Mouse (Mus musculus) hindbrain, embryonic 15.5 days (tissue): Measurements from ENCODE around the gene Gm14862. TPM values are rescaled to one million over a fixed set of nuclear protein-coding genes. Genes with fewer than 3 reads are reported as not detected.

ENCODE experiments used
- ATAC-seq: fragments of 200-750 bp; cut with Nextera tagmentation; 2 replicates; pipeline ENCODE4 v1.8.0; 2017; ENCODE audit warnings: low read depth, moderate number of reproducible peaks, moderate TSS enrichment; ENCODE audit not compliant: low FRiP score
- H3K27ac ChIP-seq: fragments of 300-500 bp; sonication (generic); replicated peaks from 2 replicates; pipeline ENCODE4 v1.5.1; 2015; ENCODE audit warnings: mild to moderate bottlenecking, inconsistent platforms
- H3K27me3 ChIP-seq: fragments of 300-500 bp; sonication (generic); 2 replicates; pipeline ENCODE4 v1.6.1; 2015; ENCODE audit warnings: control low read depth, inconsistent platforms
- H3K36me3 ChIP-seq: fragments of 300-500 bp; sonication (generic); 2 replicates; pipeline ENCODE4 v1.6.1; 2015; ENCODE audit warnings: control low read depth, inconsistent platforms
- H3K4me1 ChIP-seq: fragments of 300-500 bp; sonication (generic); replicated peaks from 2 replicates; pipeline ENCODE4 v1.6.1; 2015; ENCODE audit warnings: control low read depth, inconsistent platforms
- H3K4me2 ChIP-seq: fragments of 300-500 bp; sonication (generic); 2 replicates; pipeline ENCODE4 v1.6.1; 2015; ENCODE audit warnings: moderate library complexity, mild to moderate bottlenecking, inconsistent platforms
- H3K4me3 ChIP-seq: fragments of 300-500 bp; sonication (generic); 2 replicates; pipeline ENCODE4 v1.5.1; 2015; ENCODE audit warnings: mild to moderate bottlenecking, inconsistent platforms
- H3K9ac ChIP-seq: fragments of 300-500 bp; sonication (generic); 2 replicates; pipeline ENCODE4 v1.6.1; 2015; ENCODE audit warnings: inconsistent platforms
- H3K9me3 ChIP-seq: fragments of 300-500 bp; sonication (generic); 2 replicates; pipeline ENCODE4 v1.6.1; 2016; ENCODE audit warnings: control low read depth, inconsistent platforms
- WGBS: fragments of 180-500 bp; shearing (Covaris S2); methylation state at CpG from one replicate; pipeline ENCODE4 v1.1.7; 2015; 5-methylcytosine and 5-hydroxymethylcytosine counted together
- polyA plus RNA-seq: library from polyadenylated mRNA; unstranded; fragments of >200 nt; fragmentation: Nextera tagmentation; extraction: Ambion mirVana; gene quantifications from 2 replicates; pipeline ENCODE4 v1.2.1, GENCODE M21; 2015

The Gm14862 gene
- polyA plus RNA-seq, 1 experiment from 2014 or later, result not detected

GRCm38 (mm10) chrX:9219570-9219969, 37.1 kb downstream of the Gm14862 start:
- Histone ChIP-seq H3K4me3 (no peak overlapping the region), H3K4me2 (no peak overlapping the region), H3K9ac (no peak overlapping the region), H3K36me3 (no peaks in the 10 kb centered on the region), H3K27me3 (no peaks in the 10 kb centered on the region), H3K4me1 (no peaks in the 10 kb centered on the region), H3K9me3 (no peaks in the 10 kb centered on the region), H3K27ac (no peak overlapping the region)
- ATAC-seq, result no peak
- WGBS, result 89% methylated on average over 3 of the region's 3 CpGs

DNA sequence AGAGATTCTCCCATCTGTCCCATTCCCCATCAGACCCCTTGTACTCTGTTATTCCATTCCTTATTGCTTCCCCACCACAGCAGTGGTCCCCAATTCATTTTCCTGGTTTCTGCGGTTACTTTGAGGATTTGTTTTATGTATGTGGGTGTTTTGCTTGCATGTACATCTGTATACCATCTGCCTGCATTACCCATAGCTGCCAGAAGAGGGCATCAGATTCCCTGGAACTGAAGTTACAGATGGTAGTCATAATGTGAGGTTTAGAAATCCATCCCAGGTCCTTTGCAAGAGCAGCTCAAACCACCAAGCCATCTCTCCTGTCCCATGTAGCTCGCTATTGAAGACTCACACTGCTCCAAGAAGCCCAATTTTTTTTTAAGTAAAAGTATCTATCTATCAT, 40.5 kb downstream of the Gm14862 start:
- no peaks in the 10 kb centered on the region for H3K9me3 ChIP-seq
- H3K27me3 ChIP-seq, result no peaks in the 10 kb centered on the region
- 85% methylated on average over 2 of the region's 2 CpGs for WGBS
- H3K4me3 ChIP-seq, result no peak overlapping the region
- H3K9ac ChIP-seq, result no peak overlapping the region
- no peak overlapping the region for H3K27ac ChIP-seq
- H3K36me3 ChIP-seq, result no peaks in the 10 kb centered on the region
- no peak for ATAC-seq
- H3K4me2 ChIP-seq, result no peak overlapping the region
- H3K4me1 ChIP-seq, result no peaks in the 10 kb centered on the region

GRCm38 (mm10) chrX:9205121-9205520, 51.6 kb downstream of the Gm14862 start:
- no peaks in the 10 kb centered on the region for H3K27me3 ChIP-seq
- no peaks in the 10 kb centered on the region for H3K36me3 ChIP-seq
- no peak for ATAC-seq
- no peak overlapping the region for H3K27ac ChIP-seq
- no peak overlapping the region for H3K4me3 ChIP-seq
- 80% methylated on average over 2 of the region's 2 CpGs for WGBS
- H3K4me2 ChIP-seq, result no peak overlapping the region
- no peaks in the 10 kb centered on the region for H3K9me3 ChIP-seq
- no peaks in the 10 kb centered on the region for H3K4me1 ChIP-seq
- no peak overlapping the region for H3K9ac ChIP-seq

GRCm38 (mm10) chrX:9202781-9203405, 53.8 kb downstream of the Gm14862 start:
- no peaks in the 10 kb centered on the region for H3K9me3 ChIP-seq
- H3K9ac ChIP-seq, result no peak overlapping the region
- no peaks in the 10 kb centered on the region for H3K36me3 ChIP-seq
- 55% methylated on average over 7 of the region's 7 CpGs for WGBS
- H3K27me3 ChIP-seq, result no peaks in the 10 kb centered on the region
- H3K27ac ChIP-seq, result peak overlapping the region; percentile 48; the same call in 1 of the 2 replicates
- no peaks in the 10 kb centered on the region for H3K4me1 ChIP-seq
- peak overlapping the region; percentile 24 for H3K4me3 ChIP-seq
- H3K4me2 ChIP-seq, result peak overlapping the region; percentile 41
- no peak for ATAC-seq

DNA sequence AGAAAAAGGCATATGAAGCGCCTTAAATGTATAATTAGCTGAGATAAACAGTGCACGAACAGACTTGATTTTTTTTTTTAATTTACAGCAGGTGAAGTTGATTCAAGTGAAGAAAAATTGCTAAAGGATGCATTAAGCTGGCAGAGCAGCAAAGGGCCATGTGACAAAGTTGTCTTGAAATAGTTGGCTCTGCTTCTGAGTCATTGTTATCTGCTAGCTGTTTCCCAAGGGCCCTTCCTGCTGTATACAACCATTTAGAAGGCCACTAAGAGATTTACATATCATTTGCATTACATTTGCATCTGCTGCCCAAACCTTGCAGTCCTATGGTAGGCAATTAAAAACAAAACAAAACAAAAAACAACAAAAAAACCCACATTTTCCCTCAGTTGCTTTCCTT, 54.7 kb downstream of the Gm14862 start:
- no peak for ATAC-seq
- Histone ChIP-seq H3K4me2 (peak overlapping the region; percentile 41), H3K4me3 (peak overlapping the region; percentile 24), H3K36me3 (no peaks in the 10 kb centered on the region), H3K4me1 (no peaks in the 10 kb centered on the region), H3K27ac (peak overlapping the region; percentile 48; the same call in 1 of the 2 replicates), H3K27me3 (no peaks in the 10 kb centered on the region), H3K9me3 (no peaks in the 10 kb centered on the region), H3K9ac (no peak overlapping the region)
- 60% methylated on average over 2 of the region's 2 CpGs for WGBS

Other genes starting within 250 kb of the Gm14862 start
- gene Fthl17e, start 223.4 kb downstream of the Gm14862 start, polyA plus RNA-seq, result not detected in 2 replicates
- not detected in 2 replicates for gene Fthl17f, start 193.9 kb downstream of the Gm14862 start, polyA plus RNA-seq
- not detected in 2 replicates for gene 4930402K13Rik, start 152.3 kb downstream of the Gm14862 start, polyA plus RNA-seq
- 5.4 and 5.5 TPM in 2 replicates for gene Lancl3, start 57.0 kb downstream of the Gm14862 start, polyA plus RNA-seq
- 4.9 and 5.4 TPM in 2 replicates for gene Xk, start 15.9 kb upstream of the Gm14862 start, polyA plus RNA-seq
- gene H2al1m, start 26.9 kb upstream of the Gm14862 start, polyA plus RNA-seq, result 0.31 TPM in 1 of 2 replicates, not detected in the other
- not detected in 2 replicates for gene H2al1k, start 93.7 kb upstream of the Gm14862 start, polyA plus RNA-seq
- gene Cybb, start 230.9 kb upstream of the Gm14862 start, polyA plus RNA-seq, result 0.43 and 1.3 TPM in 2 replicates